Mouse (Mus musculus) heart, embryonic 14.5 days (tissue): Measurements from ENCODE around the gene Slc39a11. TPM values are rescaled to one million over a fixed set of nuclear protein-coding genes. Genes with fewer than 3 reads are reported as not detected.

Experiments
- ATAC-seq: fragments of 200-750 bp; cut with Nextera tagmentation; 2 replicates; pipeline ENCODE4 v1.8.0; 2017; ENCODE audit warnings: low read depth, moderate TSS enrichment; ENCODE audit not compliant: insufficient number of reproducible peaks, insufficient read depth, low FRiP score
- H3K27ac ChIP-seq, 2 experiments: fragments of 200-500 bp in 1 of 2; fragments of 300-500 bp in 1 of 2; sonication (generic) in 1 of 2; replicated peaks in 1 of 2; 2 replicates each; pipeline ENCODE4 v1.5.1; 2012 to 2014; ENCODE audit warnings: low read depth in 2 of 2, low read length in 2 of 2, control low read depth in 1 of 2, mild to moderate bottlenecking in 1 of 2, mixed read lengths in 1 of 2; ENCODE audit not compliant: control insufficient read depth in 1 of 2, insufficient read depth in 1 of 2
- H3K27me3 ChIP-seq: fragments of 300-500 bp; sonication (generic); 2 replicates; pipeline ENCODE4 v1.6.1; 2014; ENCODE audit warnings: mild to moderate bottlenecking, low read length, control low read depth; ENCODE audit not compliant: control insufficient read depth, insufficient read depth
- H3K36me3 ChIP-seq: fragments of 300-500 bp; sonication (generic); 2 replicates; pipeline ENCODE4 v1.6.1; 2014; ENCODE audit warnings: mild to moderate bottlenecking, control low read depth, low read length, mixed read lengths; ENCODE audit not compliant: control insufficient read depth, insufficient read depth
- H3K4me1 ChIP-seq, 2 experiments: fragments of 200-500 bp in 1 of 2; fragments of 300-500 bp in 1 of 2; sonication (generic) in 1 of 2; 2 replicates each; pipeline ENCODE4 v1.6.1; 2012 to 2014; ENCODE audit warnings: low read length in 2 of 2, control low read depth in 1 of 2, mixed read lengths in 1 of 2; ENCODE audit not compliant: control insufficient read depth in 2 of 2, insufficient read depth in 2 of 2
- H3K4me2 ChIP-seq: fragments of 300-500 bp; sonication (generic); 2 replicates; pipeline ENCODE4 v1.6.1; 2014; ENCODE audit warnings: mild to moderate bottlenecking, low read length
- H3K4me3 ChIP-seq, 2 experiments: fragments of 200-500 bp in 1 of 2; fragments of 300-500 bp in 1 of 2; sonication (generic) in 1 of 2; 2 replicates each; pipeline ENCODE4 v1.5.1; 2012 to 2014; ENCODE audit warnings: low read length in 2 of 2, mild to moderate bottlenecking in 2 of 2, control low read depth in 1 of 2, low read depth in 1 of 2, moderate library complexity in 1 of 2; ENCODE audit not compliant: control insufficient read depth in 1 of 2, insufficient read depth in 1 of 2
- H3K9ac ChIP-seq: fragments of 300-500 bp; sonication (generic); 2 replicates; pipeline ENCODE4 v1.6.1; 2014; ENCODE audit warnings: mild to moderate bottlenecking, low read length
- H3K9me3 ChIP-seq: fragments of 300-500 bp; sonication (generic); 2 replicates; pipeline ENCODE4 v1.6.1; 2016; ENCODE audit warnings: low read length, control low read depth; ENCODE audit not compliant: control insufficient read depth
- WGBS: fragments of 180-500 bp; shearing (Covaris S2); extraction: QIAGEN DNeasy Blood & Tissue Kit; methylation state at CpG from one replicate; pipeline ENCODE4 v1.1.7; 2014; 5-methylcytosine and 5-hydroxymethylcytosine counted together
- polyA plus RNA-seq: library from polyadenylated mRNA; unstranded; fragments of >200 nt; fragmentation: Nextera tagmentation; extraction: Ambion mirVana; gene quantifications from 2 replicates; pipeline ENCODE4 v1.2.1, GENCODE M21; 2014

The Slc39a11 gene
- polyA plus RNA-seq, 1 experiment from 2014 or later = 13.6 TPM

- Histone ChIP-seq H3K27ac (no peak overlapping the region), H3K4me3 (no peak overlapping the region), H3K27me3 (no peaks in the 10 kb centered on the region), H3K9ac (no peak overlapping the region), H3K36me3 (no peaks in the 10 kb centered on the region), H3K9me3 (no peaks in the 10 kb centered on the region), H3K4me1 (peaks cover 13 to 16% of the 10 kb centered on the region in 2 experiments), H3K4me2 (no peak overlapping the region)
- no peak for ATAC-seq
- 65% methylated on average over 8 of the region's 8 CpGs for WGBS
Observed at GRCm38 (mm10) chr11:113487603-113488335, 162.1 kb downstream of the Slc39a11 start.

GRCm38 (mm10) chr11:113484037-113484436 lies 165.8 kb downstream of the Slc39a11 start:
- WGBS = 84% methylated on average over 10 of the region's 10 CpGs
- H3K9me3 ChIP-seq = no peaks in the 10 kb centered on the region
- peaks cover 9 to 12% of the 10 kb centered on the region in 2 experiments for H3K4me1 ChIP-seq
- H3K9ac ChIP-seq = no peak overlapping the region
- H3K27me3 ChIP-seq = no peaks in the 10 kb centered on the region
- no peak overlapping the region for H3K27ac ChIP-seq
- H3K4me2 ChIP-seq = no peak overlapping the region
- H3K36me3 ChIP-seq = no peaks in the 10 kb centered on the region
- ATAC-seq = no peak
- no peak overlapping the region for H3K4me3 ChIP-seq

GRCm38 (mm10) chr11:113477550-113477949 lies 172.3 kb downstream of the Slc39a11 start:
- WGBS = 74% methylated on average over 9 of the region's 9 CpGs
- Histone ChIP-seq H3K9me3 (no peaks in the 10 kb centered on the region), H3K27me3 (no peaks in the 10 kb centered on the region), H3K36me3 (no peaks in the 10 kb centered on the region), H3K4me3 (no peak overlapping the region), H3K27ac (no peak overlapping the region), H3K4me1 (no peaks in the 10 kb centered on the region), H3K4me2 (no peak overlapping the region), H3K9ac (no peak overlapping the region)
- ATAC-seq = no peak

GRCm38 (mm10) chr11:113476720-113477119 lies 173.2 kb downstream of the Slc39a11 start:
- no peaks in the 10 kb centered on the region for H3K9me3 ChIP-seq
- H3K4me3 ChIP-seq = no peak overlapping the region
- H3K36me3 ChIP-seq = no peaks in the 10 kb centered on the region
- no peaks in the 10 kb centered on the region for H3K27me3 ChIP-seq
- H3K4me2 ChIP-seq = no peak overlapping the region
- H3K9ac ChIP-seq = no peak overlapping the region
- H3K4me1 ChIP-seq = no peaks in the 10 kb centered on the region
- ATAC-seq = no peak
- no peak overlapping the region for H3K27ac ChIP-seq
- WGBS = 71% methylated on average over 9 of the region's 9 CpGs

- Histone ChIP-seq H3K4me2 (no peak overlapping the region), H3K9me3 (no peaks in the 10 kb centered on the region), H3K27ac (no peak overlapping the region), H3K36me3 (no peaks in the 10 kb centered on the region), H3K27me3 (no peaks in the 10 kb centered on the region), H3K9ac (no peak overlapping the region), H3K4me1 (no peaks in the 10 kb centered on the region), H3K4me3 (no peak overlapping the region)
- ATAC-seq = no peak
- 76% methylated on average over 5 of the region's 5 CpGs for WGBS
Observed at GRCm38 (mm10) chr11:113475491-113475890, 174.4 kb downstream of the Slc39a11 start.

- Histone ChIP-seq H3K36me3 (no peaks in the 10 kb centered on the region), H3K4me2 (no peak overlapping the region), H3K4me3 (no peak overlapping the region), H3K27ac (no peak overlapping the region), H3K9me3 (no peaks in the 10 kb centered on the region), H3K4me1 (no peaks in the 10 kb centered on the region), H3K9ac (no peak overlapping the region), H3K27me3 (no peaks in the 10 kb centered on the region)
- WGBS = 71% methylated on average over 7 of the region's 7 CpGs
- ATAC-seq = no peak; the same call in 1 of the 2 replicates
Observed at GRCm38 (mm10) chr11:113473998-113474534, 175.8 kb downstream of the Slc39a11 start.

- no peak overlapping the region for H3K27ac ChIP-seq
- H3K9me3 ChIP-seq = no peaks in the 10 kb centered on the region
- no peak for ATAC-seq
- H3K4me1 ChIP-seq = no peaks in the 10 kb centered on the region
- 91% methylated on average over 9 of the region's 9 CpGs for WGBS
- no peak overlapping the region for H3K9ac ChIP-seq
- no peaks in the 10 kb centered on the region for H3K27me3 ChIP-seq
- H3K4me2 ChIP-seq = no peak overlapping the region
- no peaks in the 10 kb centered on the region for H3K36me3 ChIP-seq
- no peak overlapping the region for H3K4me3 ChIP-seq
Observed at GRCm38 (mm10) chr11:113471936-113472335, 177.9 kb downstream of the Slc39a11 start.
